Mouse (Mus musculus): ENCODE data around the gene BC052040. TPM values are rescaled to one million over a fixed set of nuclear protein-coding genes. Genes with fewer than 3 reads are reported as not detected.

The BC052040 gene
- polyA plus RNA-seq (2014; fragmentation: Nextera tagmentation; extraction: Ambion mirVana) = 10.3 and 12.6 TPM in 2 replicates

- Histone ChIP-seq H3K9me3 (ENCODE audit: control insufficient read depth, low read length) (no peaks in the 10 kb centered on the region), H3K9ac (replicated peaks; ENCODE audit: low read depth, low read length) (peak within 1 kb of the TSS; percentile 69), H3K4me3 (ENCODE audit: low read depth, low read length) (peak within 1 kb of the TSS; percentile 41), H3K27ac (ENCODE audit: low read depth, low read length) (no peak within 1 kb of the TSS), H3K4me1 (ENCODE audit: control insufficient read depth, insufficient read depth, low read length) (peaks cover 5% of the 10 kb centered on the region; the same call in 1 of the 2 replicates), H3K27me3 (ENCODE audit: control insufficient read depth, insufficient read depth, low read length) (no peaks in the 10 kb centered on the region), H3K4me2 (ENCODE audit: low read depth, low read length) (peak within 1 kb of the TSS; percentile 52), H3K36me3 (ENCODE audit: control insufficient read depth, insufficient read depth, low read length) (no peaks in the 10 kb centered on the region)
- peak; percentile 96 for ATAC-seq (ENCODE audit: low read depth)
- WGBS = under 1% methylated on average over 41 of the region's 41 CpGs
Measured at GRCm38 (mm10) chr2:115581241-115581988, at the start of gene BC052040. Gene BC052040, plus strand, starts transcription at chr2:115581716.

- H3K4me2 ChIP-seq (ENCODE audit: low read depth, low read length) = 0 out of 2 replicates have a peak overlapping the region, but pooled peaks have one; percentile 8
Measured at GRCm38 (mm10) chr2:115538009-115538690, 43.4 kb upstream of the BC052040 start.

GRCm38 (mm10) chr2:115538691-115539283 is 42.7 kb upstream of the BC052040 start:
- 22% methylated on average over 5 of the region's 5 CpGs for WGBS
- no peak overlapping the region for H3K4me3 ChIP-seq (ENCODE audit: low read depth, low read length)
- H3K9me3 ChIP-seq (ENCODE audit: control insufficient read depth, low read length) = no peaks in the 10 kb centered on the region
- no peak for ATAC-seq (ENCODE audit: low read depth)
- H3K27ac ChIP-seq (ENCODE audit: low read depth, low read length) = no peak overlapping the region
- H3K27me3 ChIP-seq (ENCODE audit: control insufficient read depth, insufficient read depth, low read length) = no peaks in the 10 kb centered on the region
- H3K36me3 ChIP-seq (ENCODE audit: control insufficient read depth, insufficient read depth, low read length) = no peaks in the 10 kb centered on the region
- no peak overlapping the region for H3K4me2 ChIP-seq (ENCODE audit: low read depth, low read length)
- H3K9ac ChIP-seq (replicated peaks; ENCODE audit: low read depth, low read length) = no peak overlapping the region
- peaks cover 15% of the 10 kb centered on the region for H3K4me1 ChIP-seq (ENCODE audit: control insufficient read depth, insufficient read depth, low read length)

More at GRCm38 (mm10) chr2:115538009-115538690, 43.4 kb upstream of the BC052040 start:
- Histone ChIP-seq H3K4me3 (ENCODE audit: low read depth, low read length) (no peak overlapping the region), H3K9me3 (ENCODE audit: control insufficient read depth, low read length) (no peaks in the 10 kb centered on the region), H3K4me1 (ENCODE audit: control insufficient read depth, insufficient read depth, low read length) (peaks cover 15% of the 10 kb centered on the region), H3K9ac (replicated peaks; ENCODE audit: low read depth, low read length) (no peak overlapping the region), H3K36me3 (ENCODE audit: control insufficient read depth, insufficient read depth, low read length) (no peaks in the 10 kb centered on the region), H3K27ac (ENCODE audit: low read depth, low read length) (no peak overlapping the region), H3K27me3 (ENCODE audit: control insufficient read depth, insufficient read depth, low read length) (no peaks in the 10 kb centered on the region)
- 21% methylated on average over 13 of the region's 13 CpGs for WGBS
- ATAC-seq (ENCODE audit: low read depth) = peak; percentile 96

GRCm38 (mm10) chr2:115539731-115540130 is 41.8 kb upstream of the BC052040 start:
- H3K4me1 ChIP-seq (ENCODE audit: control insufficient read depth, insufficient read depth, low read length) = peaks cover 15% of the 10 kb centered on the region
- H3K36me3 ChIP-seq (ENCODE audit: control insufficient read depth, insufficient read depth, low read length) = no peaks in the 10 kb centered on the region
- no peak for ATAC-seq (ENCODE audit: low read depth)
- WGBS = 90% methylated on average over 5 of the region's 5 CpGs
- H3K27me3 ChIP-seq (ENCODE audit: control insufficient read depth, insufficient read depth, low read length) = no peaks in the 10 kb centered on the region
- H3K4me2 ChIP-seq (ENCODE audit: low read depth, low read length) = no peak overlapping the region
- H3K9me3 ChIP-seq (ENCODE audit: control insufficient read depth, low read length) = no peaks in the 10 kb centered on the region
- no peak overlapping the region for H3K4me3 ChIP-seq (ENCODE audit: low read depth, low read length)
- H3K27ac ChIP-seq (ENCODE audit: low read depth, low read length) = no peak overlapping the region
- H3K9ac ChIP-seq (replicated peaks; ENCODE audit: low read depth, low read length) = no peak overlapping the region

GRCm38 (mm10) chr2:115542401-115543123 is 39.0 kb upstream of the BC052040 start:
- H3K4me2 ChIP-seq (ENCODE audit: low read depth, low read length) = no peak overlapping the region
- H3K36me3 ChIP-seq (ENCODE audit: control insufficient read depth, insufficient read depth, low read length) = no peaks in the 10 kb centered on the region
- no peak for ATAC-seq (ENCODE audit: low read depth)
- H3K27me3 ChIP-seq (ENCODE audit: control insufficient read depth, insufficient read depth, low read length) = no peaks in the 10 kb centered on the region
- H3K9me3 ChIP-seq (ENCODE audit: control insufficient read depth, low read length) = no peaks in the 10 kb centered on the region
- WGBS = 47% methylated on average over 11 of the region's 11 CpGs
- no peak overlapping the region for H3K9ac ChIP-seq (replicated peaks; ENCODE audit: low read depth, low read length)
- peaks cover 14% of the 10 kb centered on the region for H3K4me1 ChIP-seq (ENCODE audit: control insufficient read depth, insufficient read depth, low read length)
- no peak overlapping the region for H3K4me3 ChIP-seq (ENCODE audit: low read depth, low read length)
- H3K27ac ChIP-seq (ENCODE audit: low read depth, low read length) = no peak overlapping the region

GRCm38 (mm10) chr2:115543212-115543611 is 38.3 kb upstream of the BC052040 start:
- Histone ChIP-seq H3K36me3 (ENCODE audit: control insufficient read depth, insufficient read depth, low read length) (no peaks in the 10 kb centered on the region), H3K9ac (replicated peaks; ENCODE audit: low read depth, low read length) (no peak overlapping the region), H3K9me3 (ENCODE audit: control insufficient read depth, low read length) (no peaks in the 10 kb centered on the region), H3K4me1 (ENCODE audit: control insufficient read depth, insufficient read depth, low read length) (peaks cover 7% of the 10 kb centered on the region; the same call in 1 of the 2 replicates), H3K4me2 (ENCODE audit: low read depth, low read length) (no peak overlapping the region), H3K4me3 (ENCODE audit: low read depth, low read length) (no peak overlapping the region), H3K27ac (ENCODE audit: low read depth, low read length) (no peak overlapping the region), H3K27me3 (ENCODE audit: control insufficient read depth, insufficient read depth, low read length) (no peaks in the 10 kb centered on the region)
- 63% methylated on average over 4 of the region's 4 CpGs for WGBS
- ATAC-seq (ENCODE audit: low read depth) = no peak

GRCm38 (mm10) chr2:115551901-115552300 is 29.6 kb upstream of the BC052040 start:
- 68% methylated on average over 3 of the region's 3 CpGs for WGBS
- no peak overlapping the region for H3K9ac ChIP-seq (replicated peaks; ENCODE audit: low read depth, low read length)
- H3K4me2 ChIP-seq (ENCODE audit: low read depth, low read length) = no peak overlapping the region

GRCm38 (mm10) chr2:115562155-115562827 is 19.2 kb upstream of the BC052040 start:
- no peaks in the 10 kb centered on the region for H3K9me3 ChIP-seq (ENCODE audit: control insufficient read depth, low read length)
- H3K4me1 ChIP-seq (ENCODE audit: control insufficient read depth, insufficient read depth, low read length) = no peaks in the 10 kb centered on the region
- no peaks in the 10 kb centered on the region for H3K36me3 ChIP-seq (ENCODE audit: control insufficient read depth, insufficient read depth, low read length)
- H3K27me3 ChIP-seq (ENCODE audit: control insufficient read depth, insufficient read depth, low read length) = no peaks in the 10 kb centered on the region
- ATAC-seq (ENCODE audit: low read depth) = no peak
- H3K9ac ChIP-seq (replicated peaks; ENCODE audit: low read depth, low read length) = no peak overlapping the region
- 67% methylated on average over 3 of the region's 3 CpGs for WGBS
- H3K4me2 ChIP-seq (ENCODE audit: low read depth, low read length) = no peak overlapping the region
- no peak overlapping the region for H3K27ac ChIP-seq (ENCODE audit: low read depth, low read length)
- no peak overlapping the region for H3K4me3 ChIP-seq (ENCODE audit: low read depth, low read length)

More at GRCm38 (mm10) chr2:115551901-115552300, 29.6 kb upstream of the BC052040 start:
- Histone ChIP-seq H3K27ac (ENCODE audit: low read depth, low read length) (no peak overlapping the region), H3K4me1 (ENCODE audit: control insufficient read depth, insufficient read depth, low read length) (no peaks in the 10 kb centered on the region), H3K4me3 (ENCODE audit: low read depth, low read length) (no peak overlapping the region), H3K27me3 (ENCODE audit: control insufficient read depth, insufficient read depth, low read length) (no peaks in the 10 kb centered on the region), H3K36me3 (ENCODE audit: control insufficient read depth, insufficient read depth, low read length) (no peaks in the 10 kb centered on the region), H3K9me3 (ENCODE audit: control insufficient read depth, low read length) (no peaks in the 10 kb centered on the region)
- ATAC-seq (ENCODE audit: low read depth) = no peak
